Mouse (Mus musculus): ENCODE results near the gene Bend4.

DNA sequence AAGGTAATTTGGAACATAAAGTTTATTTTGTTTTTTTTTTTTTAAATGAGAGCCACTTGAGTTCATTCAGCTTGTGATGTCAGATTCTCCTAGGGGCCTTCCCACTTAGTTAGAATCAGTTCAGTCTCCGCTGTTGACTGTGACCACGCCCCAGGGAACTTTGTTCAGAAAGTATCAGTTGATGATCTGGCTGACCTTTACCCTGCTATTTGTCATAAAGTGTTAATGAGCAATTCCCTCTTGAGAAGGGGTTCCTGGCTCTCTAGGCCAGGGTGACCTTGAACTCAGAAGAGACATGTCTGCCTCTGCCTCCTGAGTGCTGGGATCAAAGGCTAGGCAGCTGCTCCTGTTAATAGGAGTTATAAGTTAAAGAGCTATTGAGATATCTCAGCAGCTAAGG is 81.0 kb downstream of the Bend4 start:
- TF ChIP-seq CTCF (IDR thresholded peaks at IDR 0.05; ENCODE audit: low read depth): no peak
- no peak for TF ChIP-seq EP300 (optimal IDR thresholded peaks at IDR 0.05)

All from stomach, postnatal 0 days (tissue).